Mouse (Mus musculus) v-Abl transformed pro-B cells (cell line): ENCODE measurements around the gene Myh14.

Source experiments
- in situ Hi-C, 2 experiments: fragments of 400-800 bp; cut with MboI; formaldehyde crosslinking; loops; one replicate each; pipeline ENCODE4 v1.15.1; 2025; ENCODE audit not compliant: unreplicated experiment in 2 of 2

The Myh14 gene

DNA sequence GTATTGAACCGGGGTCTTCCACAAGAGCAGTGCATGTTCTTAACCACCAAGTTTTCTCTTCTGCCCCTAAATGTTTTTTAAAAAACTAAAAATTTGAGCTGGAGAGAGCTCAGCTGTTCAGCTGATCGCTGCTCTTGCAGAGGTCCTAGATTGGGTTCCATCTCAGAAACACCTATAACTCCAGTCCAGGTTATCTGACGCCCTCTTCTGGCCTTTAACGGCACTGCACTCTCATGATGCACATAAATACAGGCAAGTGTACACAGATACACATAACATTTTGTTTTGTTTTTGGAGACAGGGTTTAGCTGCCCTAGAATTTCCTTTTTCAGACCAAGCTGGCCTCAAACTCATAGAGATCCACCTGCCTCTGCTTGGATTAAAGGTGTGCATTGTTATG lies 3.9 kb upstream of the Myh14 start:
- in situ Hi-C loops: no loop called here

DNA sequence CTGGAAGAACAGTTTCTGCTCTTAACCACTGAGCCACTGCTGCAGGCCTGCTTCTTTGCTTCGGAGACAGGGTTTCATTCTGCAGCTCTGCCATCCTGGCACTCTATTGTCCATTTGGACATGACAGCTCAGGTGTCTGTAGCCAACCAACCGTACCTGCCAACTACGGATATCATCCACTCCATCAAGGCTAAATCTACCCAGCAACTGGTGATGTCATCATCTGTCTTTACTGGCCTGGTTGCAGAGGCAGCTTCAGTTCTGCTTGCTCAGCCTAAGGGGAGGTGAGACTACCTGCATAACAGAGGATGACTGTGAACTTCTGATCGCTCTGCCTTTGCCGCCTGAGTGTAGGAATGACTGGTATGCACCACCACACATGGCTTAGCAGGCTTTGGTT lies 1.6 kb upstream of the Myh14 start:
- in situ Hi-C loops: no loop called here

DNA sequence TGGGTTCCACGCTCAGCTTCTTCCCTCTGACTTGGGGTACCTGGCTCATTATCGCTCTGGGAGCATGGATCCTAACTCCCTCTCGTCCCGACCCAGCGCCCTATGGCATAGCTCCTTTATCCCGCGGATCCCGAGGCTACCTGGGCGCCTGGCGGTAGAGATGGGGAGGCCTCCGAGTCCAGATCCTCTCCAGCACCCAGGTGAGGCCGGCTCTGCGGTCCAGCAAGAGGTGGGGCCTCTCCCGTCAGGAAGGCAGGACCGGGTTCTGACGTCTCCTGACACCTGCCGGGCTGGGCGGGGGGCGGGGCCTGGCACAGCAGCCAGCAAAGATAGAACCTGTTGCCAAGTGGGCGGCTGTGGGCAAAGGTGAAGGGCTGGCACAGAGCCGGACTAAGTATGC lies 1.5 kb downstream of the Myh14 start:
- in situ Hi-C loops: no loop called here

DNA sequence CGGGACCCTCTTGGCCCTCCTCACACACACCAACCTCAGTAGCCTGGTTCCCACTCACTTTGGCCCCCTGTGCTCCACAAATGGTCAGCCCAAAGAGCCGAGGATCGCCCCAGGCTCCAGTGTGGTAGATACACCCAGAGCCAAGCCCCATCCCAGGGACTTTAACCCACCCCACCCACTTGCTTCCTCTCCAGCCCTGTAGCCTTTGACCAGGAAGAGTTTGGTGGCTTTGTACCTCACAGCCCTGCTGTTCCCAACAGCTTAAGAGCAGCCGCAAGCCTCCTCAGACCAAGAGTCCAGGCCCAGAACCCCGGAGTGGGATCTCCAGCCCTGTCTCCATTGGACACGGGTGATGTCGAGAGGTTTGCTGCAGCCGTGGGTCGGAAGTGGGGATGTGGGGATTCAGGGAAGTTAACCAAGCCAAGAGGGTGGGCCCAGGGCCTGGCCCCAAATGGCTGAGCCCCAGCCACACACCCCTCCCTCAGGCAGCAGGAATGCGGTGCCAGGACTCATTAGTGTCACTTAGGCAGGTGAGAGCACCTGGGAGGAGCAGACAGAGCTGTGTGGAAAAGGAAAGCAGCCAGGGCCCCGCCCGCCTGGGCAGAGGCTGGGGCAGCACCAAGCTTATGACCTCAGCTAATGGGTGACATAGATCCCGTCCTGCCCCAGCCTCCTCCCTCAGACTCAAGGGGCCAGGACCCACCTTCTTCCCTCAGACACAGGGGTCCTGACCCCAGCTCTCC lies 2.5 kb downstream of the Myh14 start:
- in situ Hi-C loops: no loop called here

DNA sequence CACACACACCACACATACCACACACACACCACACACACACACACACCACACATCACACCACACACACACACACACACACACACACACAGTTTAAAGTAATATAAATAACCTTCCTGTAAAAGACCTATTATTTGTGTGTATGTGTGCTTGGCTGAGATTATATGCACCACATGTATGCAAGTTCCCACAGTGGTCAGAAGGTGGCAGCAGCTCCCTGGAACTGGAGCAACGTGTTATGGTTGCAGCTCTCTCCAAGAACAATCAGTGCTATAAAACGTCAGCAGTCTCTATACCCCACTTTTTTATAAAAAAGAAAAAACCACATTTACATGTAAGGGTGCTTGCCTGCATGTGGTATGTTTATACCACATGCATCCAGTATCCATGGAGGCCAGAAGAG lies 4.2 kb downstream of the Myh14 start:
- in situ Hi-C loops: no loop called here

DNA sequence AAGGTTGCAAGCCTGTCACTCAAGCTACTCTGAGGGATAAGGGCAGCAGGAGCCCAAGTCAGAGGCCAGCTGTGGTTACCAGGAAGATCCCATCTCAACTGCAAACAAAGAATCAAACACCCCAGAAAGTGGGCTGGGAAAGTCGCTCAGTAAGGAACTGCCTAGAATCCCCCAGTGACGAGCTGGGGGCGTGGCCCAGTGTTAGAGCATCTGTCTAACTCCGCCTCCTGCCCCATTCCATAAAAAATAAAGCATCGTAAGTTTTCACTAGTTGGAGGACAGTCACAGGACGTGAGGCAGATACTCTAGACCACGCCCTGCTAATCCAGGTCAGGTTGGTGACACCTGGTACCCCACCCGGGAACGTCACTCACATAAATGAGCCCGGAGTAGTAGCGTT lies 5.9 kb downstream of the Myh14 start:
- in situ Hi-C loops: no loop called here

DNA sequence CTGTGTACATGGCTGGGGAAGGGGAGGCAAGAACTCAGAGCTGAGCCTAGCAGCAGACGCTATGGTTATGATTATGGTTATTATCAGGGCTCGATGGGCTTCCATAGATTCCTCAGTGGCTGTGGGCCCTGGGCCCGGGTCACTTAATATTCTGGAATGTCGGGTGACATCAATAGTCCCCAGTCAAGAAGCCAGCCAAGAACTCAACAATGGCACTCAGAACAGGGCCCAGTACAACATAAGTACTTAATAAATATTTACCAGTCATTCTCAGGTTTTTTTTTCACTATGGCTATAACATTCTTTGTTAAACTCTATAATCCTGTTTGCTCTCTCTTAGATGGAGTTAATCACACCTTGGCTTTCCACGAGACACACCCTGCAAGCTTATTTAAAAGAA lies 7.1 kb downstream of the Myh14 start:
- in situ Hi-C loops: no loop called here

DNA sequence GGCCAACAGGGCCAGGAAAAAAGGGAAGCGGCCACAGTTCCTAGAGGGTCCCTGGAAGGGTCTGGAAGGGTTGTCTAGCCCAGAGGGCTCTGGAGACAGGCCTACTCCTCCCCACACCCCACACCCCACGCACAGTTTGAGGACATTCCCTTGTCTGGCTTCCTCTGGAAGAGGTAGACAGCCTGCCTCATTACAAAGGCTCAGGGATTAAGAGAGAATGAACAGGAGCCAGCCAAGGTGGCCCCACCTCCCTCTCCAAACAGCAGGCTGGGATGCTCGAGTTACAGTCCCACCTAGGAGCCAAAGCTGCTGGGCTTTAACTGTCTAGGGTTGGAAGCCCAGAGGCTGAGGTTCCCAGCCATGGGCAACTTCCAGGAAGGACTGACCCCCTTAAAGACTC lies 8.1 kb downstream of the Myh14 start:
- in situ Hi-C loops: no loop called here

DNA sequence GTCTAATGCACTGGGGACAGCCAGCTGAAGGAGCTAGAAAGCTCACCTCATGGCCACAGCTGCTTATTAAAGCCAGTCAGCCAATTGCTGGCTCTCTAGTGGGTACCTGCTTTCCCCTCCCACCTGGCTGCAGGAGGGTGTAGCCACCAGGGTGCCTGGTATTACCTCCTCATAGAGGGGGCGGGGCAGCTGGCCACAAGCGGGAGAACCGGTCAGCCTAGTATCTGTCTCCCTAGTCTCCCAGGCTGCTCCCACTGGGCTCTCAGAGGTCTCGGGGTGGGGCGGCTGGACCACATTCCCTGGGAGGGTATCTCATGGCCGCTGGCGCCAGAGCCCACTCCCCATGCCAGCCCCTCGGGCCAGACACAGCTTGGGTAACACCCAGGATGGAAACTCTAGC lies 8.5 kb downstream of the Myh14 start:
- in situ Hi-C loops: no loop called here

DNA sequence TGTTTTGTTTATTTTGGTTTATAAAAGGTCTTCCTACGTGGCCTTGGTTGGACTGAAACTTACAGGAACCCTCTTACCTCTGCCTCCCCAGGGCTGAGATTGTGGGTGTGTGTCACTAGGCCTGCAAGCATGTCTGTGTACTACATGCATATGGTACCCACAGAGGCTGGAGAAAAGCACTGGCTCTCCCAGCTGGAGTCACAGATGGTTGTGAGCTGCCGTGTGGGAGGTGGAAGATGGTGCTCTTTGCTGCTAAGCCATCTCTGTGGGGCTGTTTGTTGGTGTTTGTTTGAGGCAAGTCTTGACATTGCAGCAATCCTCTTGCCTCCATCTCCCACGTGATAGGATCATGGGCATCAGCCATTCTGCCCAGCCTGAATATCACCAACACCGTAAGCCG lies 9.4 kb downstream of the Myh14 start:
- in situ Hi-C loops: no loop called here

DNA sequence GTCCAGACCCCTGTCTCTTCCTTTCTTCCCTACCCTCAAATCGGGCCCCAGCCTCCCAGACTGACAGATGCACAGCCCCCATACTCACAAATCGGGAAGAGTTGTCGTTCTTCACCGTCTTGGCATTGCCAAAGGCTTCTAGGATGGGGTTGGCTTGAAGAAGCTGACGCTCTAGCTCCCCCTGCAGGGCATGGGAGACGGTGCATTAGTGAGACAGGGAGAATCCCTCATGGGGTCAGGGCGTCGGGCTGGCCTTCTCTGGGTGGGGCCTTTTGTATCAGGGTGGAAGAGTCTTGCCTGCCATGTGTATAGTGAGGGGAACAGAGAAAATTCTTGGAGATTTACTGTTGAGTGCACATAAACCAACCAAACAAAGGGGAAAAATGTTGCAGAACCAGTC lies 15.1 kb downstream of the Myh14 start:
- in situ Hi-C loops: no loop called here

DNA sequence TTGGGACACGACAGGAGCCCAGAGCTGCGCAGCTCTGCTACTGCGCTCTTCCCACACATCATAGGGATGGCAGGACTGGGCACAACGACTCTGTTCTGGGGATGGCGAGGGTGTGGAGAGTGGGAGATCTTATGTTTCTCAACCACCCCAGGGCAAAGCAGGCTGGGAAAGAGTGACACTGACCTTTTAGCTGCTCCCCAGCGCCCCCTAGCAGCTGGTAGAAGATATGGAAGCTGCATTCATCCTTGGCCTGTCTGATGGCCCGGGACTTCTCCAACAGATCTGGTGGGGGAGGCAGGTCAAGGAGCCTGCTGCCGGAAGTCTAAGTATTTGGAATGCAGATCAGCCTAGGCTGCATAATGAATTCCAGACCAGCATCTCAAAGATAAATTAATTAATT lies 16.9 kb downstream of the Myh14 start:
- in situ Hi-C loops: loop anchor here (5.0 kb wide), 4 partner anchors 49 to 971 kb away; partner anchors contain the start of gene Gm15517 (in 2 of the 2)

DNA sequence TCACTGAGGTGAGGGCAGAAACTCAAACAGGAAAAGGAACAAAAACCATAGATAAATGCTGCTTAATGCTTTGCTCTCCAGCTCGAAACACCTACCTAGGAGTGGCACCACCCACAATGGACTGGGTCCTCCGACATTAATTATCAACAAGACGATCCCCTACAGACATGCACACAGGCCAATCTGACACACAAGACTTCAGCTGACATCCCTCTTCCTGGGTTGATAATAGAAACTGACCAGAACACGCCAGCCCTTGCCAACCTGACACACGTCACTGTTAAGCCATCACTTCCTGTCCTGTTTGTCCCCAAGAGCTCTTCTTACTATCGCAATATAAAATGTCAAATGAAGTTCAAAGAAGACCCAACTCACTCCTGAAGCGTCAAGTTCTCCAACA lies 19.2 kb downstream of the Myh14 start:
- in situ Hi-C loops: loop anchor here (5.0 kb wide), 4 partner anchors 51 to 969 kb away; partner anchors contain the start of gene Gm15517 (in 2 of the 2)

DNA sequence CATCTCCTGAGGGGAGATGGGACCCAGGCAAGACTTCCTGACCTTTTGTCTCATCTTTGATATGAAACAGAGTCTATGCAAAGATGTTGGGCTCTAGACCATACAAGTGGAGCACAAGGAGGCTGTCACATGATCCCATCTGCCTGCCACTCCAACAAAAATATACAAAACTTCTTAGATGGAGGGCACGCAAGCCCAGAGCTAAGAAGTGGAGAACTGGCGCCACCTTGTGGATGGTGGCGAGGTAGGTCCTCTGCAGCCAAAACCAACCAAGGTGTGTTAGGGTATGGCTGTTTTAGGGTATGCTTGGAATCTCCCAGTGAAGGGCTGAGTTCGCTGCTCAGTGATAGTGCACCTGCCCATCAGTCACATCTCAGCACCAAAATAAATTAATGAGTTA lies 20.7 kb downstream of the Myh14 start:
- in situ Hi-C loops: loop anchor here (5.0 to 25.0 kb wide), 8 partner anchors 52 to 975 kb away; partner anchors contain the start of genes Gm15517 (in 2 of the 2), Ctu1 (in 1 of the 2) and Klk4 (in 1 of the 2)

DNA sequence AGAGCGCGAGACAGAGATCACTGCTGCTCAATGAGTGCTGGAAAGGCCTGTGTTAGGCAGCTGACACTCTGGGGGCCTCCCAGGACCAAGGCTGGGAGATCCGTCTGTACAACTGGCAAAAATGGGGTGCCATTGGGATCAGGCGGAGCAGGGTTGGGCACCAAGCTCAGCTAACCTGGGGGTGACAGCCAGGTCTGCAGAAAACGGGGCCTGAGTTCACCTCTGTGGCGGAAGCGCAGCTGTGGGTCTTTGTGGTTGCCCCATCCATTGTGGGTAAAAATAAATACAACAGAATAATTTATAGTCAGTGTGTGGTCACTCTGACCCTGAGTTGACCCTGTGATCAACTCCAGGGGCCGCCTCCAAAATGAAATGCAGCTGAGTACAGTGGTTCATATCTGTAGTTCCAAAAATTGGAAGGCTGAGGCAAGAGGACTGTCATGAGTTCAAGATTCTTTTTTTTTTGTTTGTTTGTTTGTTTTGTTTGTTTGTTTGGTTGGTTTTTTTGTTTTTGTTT lies 21.5 kb downstream of the Myh14 start:
- in situ Hi-C loops: loop anchor here (10.0 to 25.0 kb wide), 4 partner anchors 84 to 974 kb away; partner anchors contain the start of genes Ctu1 (in 1 of the 2) and Klk4 (in 1 of the 2)

DNA sequence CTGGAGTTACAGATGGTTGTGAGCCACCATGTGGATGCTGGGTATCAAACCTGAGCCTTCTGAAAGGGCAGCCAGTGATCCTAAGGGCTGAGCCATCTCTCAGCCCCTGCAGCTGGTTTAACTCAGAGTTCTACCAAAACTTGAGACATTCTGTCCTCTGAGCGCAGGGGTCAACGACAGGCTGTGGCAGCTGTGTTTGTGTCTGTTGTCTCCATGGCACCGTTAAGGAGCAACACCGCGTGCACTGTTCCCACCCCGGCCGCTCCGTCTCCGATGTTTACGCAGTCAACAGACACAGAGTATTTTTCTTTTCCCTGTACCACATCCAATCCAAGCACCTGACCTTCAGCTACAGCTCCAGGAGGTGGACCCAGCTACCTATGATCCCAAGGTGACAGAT lies 22.9 kb downstream of the Myh14 start:
- in situ Hi-C loops: loop anchor here (10.0 to 25.0 kb wide), 4 partner anchors 83 to 973 kb away; partner anchors contain the start of genes Ctu1 (in 1 of the 2) and Klk4 (in 1 of the 2)

DNA sequence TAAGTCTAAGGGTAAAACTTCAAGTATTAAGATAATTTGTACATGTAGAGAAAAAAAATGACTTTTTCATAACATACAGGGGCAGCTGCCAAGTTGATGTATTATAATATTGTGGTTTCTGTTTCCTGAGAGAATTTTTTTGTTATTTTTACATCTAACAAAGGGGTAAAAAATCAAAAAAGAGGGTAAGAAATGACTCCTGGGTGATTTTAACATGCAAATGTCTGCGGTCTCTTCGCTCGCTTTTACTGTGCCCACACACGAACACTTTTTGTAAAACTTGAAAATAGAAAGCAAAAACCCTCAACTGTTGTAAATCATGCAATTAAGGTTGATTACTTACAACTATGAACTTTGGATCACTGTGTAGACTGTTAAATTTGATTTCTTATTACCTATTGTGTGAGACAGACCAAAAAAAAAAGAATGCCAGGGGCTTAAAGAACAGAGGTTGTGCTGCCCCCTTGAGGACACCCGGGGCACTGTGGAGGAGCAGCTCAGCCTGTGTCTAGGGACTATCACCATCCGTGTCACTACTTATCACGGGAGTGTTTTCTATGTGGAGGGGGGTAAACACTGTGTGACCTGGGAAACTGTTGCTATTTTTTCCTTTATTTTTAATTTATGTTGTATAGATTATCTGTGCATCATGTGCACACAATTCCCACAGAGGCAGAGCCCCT lies 23.5 kb downstream of the Myh14 start:
- in situ Hi-C loops: loop anchor here (10.0 to 25.0 kb wide), 4 partner anchors 82 to 972 kb away; partner anchors contain the start of genes Ctu1 (in 1 of the 2) and Klk4 (in 1 of the 2)

DNA sequence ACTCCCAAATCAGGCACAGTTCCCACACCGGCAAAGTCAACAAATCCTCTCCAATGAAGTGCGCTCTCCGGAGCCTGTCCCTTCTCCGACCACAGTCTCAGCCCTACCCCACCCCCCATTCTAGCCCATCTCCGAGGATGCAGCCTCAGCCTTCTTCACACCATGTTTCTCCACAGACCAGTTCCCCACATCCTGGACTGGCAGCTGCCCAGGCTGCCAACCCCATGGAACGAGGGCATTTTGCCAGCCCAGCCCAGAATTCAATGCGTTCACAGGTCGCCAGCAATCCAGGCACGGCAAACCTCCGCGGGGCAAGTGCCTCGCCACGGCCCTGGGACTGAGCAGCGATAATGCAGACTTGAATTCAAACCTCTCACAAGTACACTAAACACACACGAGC lies 24.7 kb downstream of the Myh14 start:
- in situ Hi-C loops: loop anchor here (10.0 to 25.0 kb wide), 4 partner anchors 81 to 971 kb away; partner anchors contain the start of genes Ctu1 (in 1 of the 2) and Klk4 (in 1 of the 2)

DNA sequence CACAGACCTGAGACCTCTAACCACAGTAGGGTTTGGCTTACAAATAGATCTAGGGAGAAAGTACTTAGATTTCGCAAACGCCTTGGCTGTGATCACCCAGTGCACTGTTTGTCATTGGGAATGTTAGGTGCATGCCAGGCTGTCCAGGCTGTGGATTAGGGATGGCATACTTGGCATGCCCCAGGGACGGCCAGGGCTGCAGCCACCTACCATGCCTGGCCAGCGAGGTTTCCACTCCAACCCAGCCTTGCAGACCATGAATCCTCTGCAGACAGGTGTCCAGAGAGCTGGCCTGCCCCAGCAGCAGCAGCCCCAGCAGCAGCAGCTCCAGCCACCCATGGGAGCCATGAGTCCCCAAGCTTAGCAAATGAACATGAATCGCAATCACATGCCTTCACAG lies 25.4 kb downstream of the Myh14 start:
- in situ Hi-C loops: loop anchor here (10.0 to 25.0 kb wide), 4 partner anchors 80 to 970 kb away; partner anchors contain the start of genes Ctu1 (in 1 of the 2) and Klk4 (in 1 of the 2)

DNA sequence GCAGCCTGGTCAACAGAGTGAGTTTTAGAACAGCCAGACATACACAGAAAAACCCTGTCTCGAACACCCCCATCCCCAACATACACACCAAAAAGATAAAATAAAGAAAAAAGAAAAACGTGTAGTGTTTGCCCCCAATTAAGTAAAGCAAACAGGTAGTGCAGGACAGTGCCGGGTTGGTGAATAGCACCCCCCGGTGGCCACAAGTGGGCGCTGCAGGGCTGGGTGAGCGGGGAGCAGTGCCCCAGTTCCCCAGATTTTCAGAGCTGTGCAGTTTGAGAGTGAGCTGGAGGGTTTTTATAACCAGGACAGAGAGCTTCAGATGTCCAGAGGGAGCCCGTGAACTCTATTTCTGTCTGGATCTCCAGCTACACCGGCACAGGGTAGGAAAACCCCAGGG lies 28.8 kb downstream of the Myh14 start:
- in situ Hi-C loops: loop anchor here (5.0 to 25.0 kb wide), 6 partner anchors 77 to 967 kb away; partner anchors contain the start of genes Ctu1 (in 1 of the 2) and Klk4 (in 1 of the 2)
